Mouse (Mus musculus) heart, embryonic 10.5 days (tissue): ENCODE data around the gene Pgm5. TPM values are rescaled to one million over a fixed set of nuclear protein-coding genes. Genes with fewer than 3 reads are reported as not detected.

Source experiments
- DNase-seq: peaks from one replicate; pipeline ENCODE4 v3.0.0-alpha.2; 2017; ENCODE audit warnings: low spot score
- H3K27ac ChIP-seq: fragments of 300-500 bp; sonication (generic); 2 replicates; pipeline ENCODE4 v1.5.1; 2016; ENCODE audit warnings: mild to moderate bottlenecking
- H3K27me3 ChIP-seq: fragments of 300-500 bp; sonication (generic); 2 replicates; pipeline ENCODE4 v1.6.1; 2016; ENCODE audit warnings: mild to moderate bottlenecking; ENCODE audit not compliant: poor library complexity, insufficient read depth, severe bottlenecking
- H3K36me3 ChIP-seq: fragments of 300-500 bp; sonication (generic); 2 replicates; pipeline ENCODE4 v1.6.1; 2016; ENCODE audit warnings: mild to moderate bottlenecking, moderate library complexity
- H3K4me1 ChIP-seq: fragments of 300-500 bp; sonication (generic); 2 replicates; pipeline ENCODE4 v1.6.1; 2016; ENCODE audit warnings: mild to moderate bottlenecking
- H3K4me3 ChIP-seq: fragments of 300-500 bp; sonication (generic); 2 replicates; pipeline ENCODE4 v1.5.1; 2016; ENCODE audit warnings: mild to moderate bottlenecking, moderate library complexity
- H3K9me3 ChIP-seq: fragments of 300-500 bp; sonication (generic); 2 replicates; pipeline ENCODE4 v1.6.1; 2016; ENCODE audit warnings: mild to moderate bottlenecking, moderate library complexity
- WGBS: fragments of 180-500 bp; shearing (Covaris S2); methylation state at CpG from one replicate; pipeline ENCODE4 v1.1.7; 2016; 5-methylcytosine and 5-hydroxymethylcytosine counted together
- polyA plus RNA-seq: library from polyadenylated mRNA; unstranded; fragments of >200 nt; fragmentation: Nextera tagmentation; extraction: Ambion mirVana; gene quantifications from 2 replicates; pipeline ENCODE4 v1.2.1, GENCODE M21; 2016

Pgm5 gene
- polyA plus RNA-seq, 1 experiment from 2014 or later, result 3.2 TPM

DNA sequence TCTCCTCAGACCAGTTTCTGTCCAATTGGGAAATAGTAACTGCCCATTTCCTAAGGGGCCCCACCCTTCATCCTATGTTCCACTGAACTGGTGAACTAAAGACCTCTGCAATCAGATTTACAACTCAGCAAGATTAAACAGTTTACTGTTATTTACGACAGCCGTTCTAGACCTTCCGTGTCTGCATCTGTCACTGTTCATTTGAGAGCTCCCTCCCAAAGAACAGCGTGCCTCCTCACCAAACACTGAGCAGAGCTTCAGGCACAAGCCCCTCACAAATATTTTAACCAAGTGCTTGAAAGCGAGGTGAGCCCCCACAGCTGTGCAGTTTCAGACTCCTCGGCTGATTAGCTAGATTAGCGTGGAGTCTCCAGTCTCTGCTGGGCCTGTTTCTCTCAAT lies 13.3 kb downstream of the Pgm5 start:
- no peaks in the 10 kb centered on the region for H3K27me3 ChIP-seq
- H3K9me3 ChIP-seq, result no peaks in the 10 kb centered on the region
- H3K4me3 ChIP-seq, result no peak overlapping the region
- 44% methylated on average over 7 of the region's 7 CpGs for WGBS
- H3K36me3 ChIP-seq, result peaks cover 4% of the 10 kb centered on the region; the same call in 1 of the 2 replicates
- peaks cover 58% of the 10 kb centered on the region for H3K4me1 ChIP-seq
- no peak overlapping the region for H3K27ac ChIP-seq
- no peak for DNase-seq

DNA sequence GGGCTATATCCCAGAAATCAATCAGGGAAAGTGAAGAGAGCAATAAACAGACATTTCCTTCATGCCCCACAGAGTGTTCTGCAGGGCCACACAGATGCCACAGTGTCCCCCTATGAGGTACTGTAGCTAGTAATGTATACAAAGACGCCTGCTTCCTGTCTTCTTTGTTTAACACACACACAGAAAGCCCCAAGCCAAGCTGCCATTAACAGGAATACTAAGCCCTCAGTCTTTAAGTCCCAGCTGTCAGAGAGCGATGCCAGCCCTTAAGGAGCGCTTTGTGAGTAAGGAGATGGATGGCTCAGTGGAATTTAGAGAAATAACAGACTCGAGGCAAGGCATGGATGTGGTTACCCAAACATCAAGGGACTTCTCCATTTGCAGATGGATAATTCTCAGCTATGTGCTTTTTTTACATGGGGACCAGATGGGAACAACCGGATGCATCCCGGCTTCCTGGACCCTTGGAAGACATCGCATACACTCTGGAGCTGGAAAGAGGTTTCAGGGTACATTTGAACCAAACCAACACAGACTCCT lies 16.6 kb downstream of the Pgm5 start:
- Histone ChIP-seq H3K27ac (peak overlapping the region; percentile 13; the same call in 1 of the 2 replicates), H3K9me3 (no peaks in the 10 kb centered on the region), H3K36me3 (peaks cover 9% of the 10 kb centered on the region; the same call in 1 of the 2 replicates), H3K27me3 (no peaks in the 10 kb centered on the region), H3K4me1 (peaks cover 35% of the 10 kb centered on the region), H3K4me3 (no peak overlapping the region)
- 59% methylated on average over 7 of the region's 7 CpGs for WGBS
- DNase-seq, result no peak

- DNase-seq, result no peak
- 81% methylated on average over 3 of the region's 3 CpGs for WGBS
- Histone ChIP-seq H3K27ac (no peak overlapping the region), H3K27me3 (no peaks in the 10 kb centered on the region), H3K36me3 (peaks cover 7% of the 10 kb centered on the region; the same call in 1 of the 2 replicates), H3K4me1 (peaks cover 17% of the 10 kb centered on the region), H3K4me3 (no peak overlapping the region), H3K9me3 (no peaks in the 10 kb centered on the region)
Measured at GRCm38 (mm10) chr19:24842080-24842479, 19.6 kb downstream of the Pgm5 start.

GRCm38 (mm10) chr19:24824517-24824916 lies 37.1 kb downstream of the Pgm5 start:
- Histone ChIP-seq H3K27me3 (no peaks in the 10 kb centered on the region), H3K4me1 (no peaks in the 10 kb centered on the region), H3K9me3 (no peaks in the 10 kb centered on the region), H3K4me3 (no peak overlapping the region), H3K27ac (no peak overlapping the region), H3K36me3 (peaks cover 18% of the 10 kb centered on the region)
- WGBS, result 71% methylated on average over 4 of the region's 4 CpGs
- DNase-seq, result no peak

DNA sequence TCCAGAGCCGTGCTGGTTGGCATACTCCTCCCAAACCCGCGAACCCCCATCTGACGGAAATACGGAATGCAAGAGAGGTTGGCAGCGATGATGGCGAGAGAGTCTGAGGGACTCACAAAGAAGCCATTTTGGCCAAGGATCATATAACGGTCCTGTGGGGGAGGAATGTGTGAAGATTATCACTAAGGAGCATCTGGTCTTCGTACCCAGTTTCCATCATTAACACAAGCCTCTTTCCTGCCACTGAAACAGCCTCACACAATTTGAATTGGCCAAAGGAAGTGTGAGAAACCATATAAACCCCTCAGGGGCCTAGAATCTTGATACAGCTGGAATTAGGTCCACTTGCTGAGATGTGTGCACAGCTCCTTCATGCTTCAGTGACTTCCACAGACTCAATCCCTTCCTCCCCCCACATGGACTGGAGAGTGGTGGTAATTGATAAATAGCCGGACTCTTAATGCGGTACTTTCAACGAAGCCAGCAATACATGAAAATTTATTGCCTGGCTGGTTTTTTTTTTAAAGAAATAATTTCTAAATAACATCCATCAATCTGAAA lies 45.9 kb downstream of the Pgm5 start:
- Histone ChIP-seq H3K4me3 (no peak overlapping the region), H3K9me3 (no peaks in the 10 kb centered on the region), H3K27ac (no peak overlapping the region), H3K27me3 (no peaks in the 10 kb centered on the region), H3K4me1 (peaks cover 9% of the 10 kb centered on the region; the same call in 1 of the 2 replicates), H3K36me3 (peaks cover 35% of the 10 kb centered on the region)
- 79% methylated on average over 12 of the region's 12 CpGs for WGBS
- no peak for DNase-seq

GRCm38 (mm10) chr19:24812861-24813293 lies 48.8 kb downstream of the Pgm5 start:
- WGBS, result 74% methylated on average over 8 of the region's 8 CpGs
- DNase-seq, result no peak
- no peaks in the 10 kb centered on the region for H3K27me3 ChIP-seq
- H3K27ac ChIP-seq, result no peak overlapping the region
- peaks cover 20% of the 10 kb centered on the region; the same call in 1 of the 2 replicates for H3K36me3 ChIP-seq
- H3K9me3 ChIP-seq, result no peaks in the 10 kb centered on the region
- H3K4me1 ChIP-seq, result peaks cover 9% of the 10 kb centered on the region; the same call in 1 of the 2 replicates
- no peak overlapping the region for H3K4me3 ChIP-seq

DNA sequence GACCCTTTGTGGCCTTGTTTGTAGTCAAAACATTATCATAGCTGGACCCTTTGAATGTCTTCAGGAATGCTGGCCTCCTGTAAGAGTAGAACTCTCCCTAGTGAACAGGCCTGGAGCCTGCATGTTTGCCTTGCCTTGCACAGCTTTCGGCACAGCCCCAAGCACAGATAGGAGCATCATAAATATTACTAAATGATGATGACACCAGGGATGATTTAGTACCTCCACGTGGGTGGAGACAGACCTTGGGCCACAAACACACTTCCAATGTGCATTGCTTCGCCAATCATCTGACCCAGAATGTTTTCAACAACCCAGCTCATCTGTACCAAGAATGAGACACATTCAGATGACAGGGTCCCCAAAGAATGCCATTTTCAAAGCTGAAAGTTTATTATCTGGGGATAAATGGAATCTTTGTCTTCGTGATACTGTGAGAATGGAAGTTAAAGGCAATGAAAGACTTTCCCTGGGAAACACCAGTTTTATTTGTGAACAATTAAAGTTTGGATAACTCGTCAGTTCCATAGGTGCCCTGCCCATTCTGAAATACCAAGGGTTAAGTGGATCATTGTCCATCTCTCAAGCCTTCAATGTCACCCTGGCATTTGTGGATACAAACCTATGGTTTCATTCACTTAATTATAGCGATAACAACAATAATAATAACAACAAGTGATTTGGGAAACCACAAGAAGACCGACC lies 49.4 kb downstream of the Pgm5 start:
- DNase-seq, result no peak

GRCm38 (mm10) chr19:24811451-24811850 lies 50.2 kb downstream of the Pgm5 start:
- WGBS, result 63% methylated on average over 10 of the region's 10 CpGs
- Histone ChIP-seq H3K27ac (no peak overlapping the region), H3K27me3 (no peaks in the 10 kb centered on the region), H3K4me1 (peaks cover 9% of the 10 kb centered on the region; the same call in 1 of the 2 replicates), H3K36me3 (peaks cover 13% of the 10 kb centered on the region; the same call in 1 of the 2 replicates), H3K4me3 (no peak overlapping the region), H3K9me3 (no peaks in the 10 kb centered on the region)
- DNase-seq, result no peak

More for the DNA sequence above, 49.4 kb downstream of the Pgm5 start:
- no peak overlapping the region for H3K4me3 ChIP-seq
- no peaks in the 10 kb centered on the region for H3K9me3 ChIP-seq
- 79% methylated on average over 7 of the region's 7 CpGs for WGBS
- H3K4me1 ChIP-seq, result peaks cover 9% of the 10 kb centered on the region; the same call in 1 of the 2 replicates
- H3K36me3 ChIP-seq, result peaks cover 13% of the 10 kb centered on the region; the same call in 1 of the 2 replicates
- no peaks in the 10 kb centered on the region for H3K27me3 ChIP-seq
- H3K27ac ChIP-seq, result no peak overlapping the region

GRCm38 (mm10) chr19:24806013-24806412 lies 55.6 kb downstream of the Pgm5 start:
- Histone ChIP-seq H3K9me3 (no peaks in the 10 kb centered on the region), H3K4me1 (no peaks in the 10 kb centered on the region), H3K27me3 (no peaks in the 10 kb centered on the region), H3K4me3 (no peak overlapping the region), H3K36me3 (peaks cover 10% of the 10 kb centered on the region; the same call in 1 of the 2 replicates), H3K27ac (no peak overlapping the region)
- DNase-seq, result no peak
- WGBS, result 77% methylated on average over 3 of the region's 3 CpGs

GRCm38 (mm10) chr19:24797606-24798005 lies 64.0 kb downstream of the Pgm5 start:
- DNase-seq, result peak; percentile 70
- no peak overlapping the region for H3K4me3 ChIP-seq
- H3K36me3 ChIP-seq, result peaks cover 2% of the 10 kb centered on the region; the same call in 1 of the 2 replicates
- H3K27me3 ChIP-seq, result no peaks in the 10 kb centered on the region
- no peaks in the 10 kb centered on the region for H3K9me3 ChIP-seq
- 57% methylated on average over 9 of the region's 9 CpGs for WGBS
- H3K4me1 ChIP-seq, result peaks cover 36% of the 10 kb centered on the region
- H3K27ac ChIP-seq, result peak overlapping the region; percentile 42; the same call in 1 of the 2 replicates

GRCm38 (mm10) chr19:24794350-24794749 lies 67.3 kb downstream of the Pgm5 start:
- WGBS, result 17% methylated on average over 6 of the region's 6 CpGs
- H3K36me3 ChIP-seq, result peaks cover 2% of the 10 kb centered on the region; the same call in 1 of the 2 replicates
- peak; percentile 94 for DNase-seq
- peak overlapping the region; percentile 81 for H3K27ac ChIP-seq
- H3K27me3 ChIP-seq, result no peaks in the 10 kb centered on the region
- H3K4me1 ChIP-seq, result peaks cover 36% of the 10 kb centered on the region
- H3K4me3 ChIP-seq, result no peak overlapping the region
- no peaks in the 10 kb centered on the region for H3K9me3 ChIP-seq

GRCm38 (mm10) chr19:24793545-24794139 lies 68.0 kb downstream of the Pgm5 start:
- peaks cover 2% of the 10 kb centered on the region; the same call in 1 of the 2 replicates for H3K36me3 ChIP-seq
- peak overlapping the region; percentile 81 for H3K27ac ChIP-seq
- no peak overlapping the region for H3K4me3 ChIP-seq
- H3K27me3 ChIP-seq, result no peaks in the 10 kb centered on the region
- peaks cover 42% of the 10 kb centered on the region for H3K4me1 ChIP-seq
- H3K9me3 ChIP-seq, result no peaks in the 10 kb centered on the region
- DNase-seq, result peak; percentile 72
- WGBS, result 38% methylated on average over 9 of the region's 9 CpGs
